17 mouse cellular contexts compared by ENCODE assay signal in genomic region chr10:120035211-120035733, GRCm38 (mm10).
A peak's percentile ranks its signal among the peaks of the same experiment; 100 is the strongest.
DNase-seq lines count a peak whose midpoint lies in the region; ATAC-seq and TF ChIP-seq lines count a peak whose summit lies in the region.
"Had no signal": no experiment of that assay in that cellular context is flagged by ENCODE, and none has a peak within 500 bp of the region (broad histone marks: within the 10 kb centered on the region; RNA-seq: fewer than 3 reads in every experiment).

No protein-coding gene starts in this region.

- no peak for TF ChIP-seq EP300 in liver, postnatal 0 days (IDR thresholded peaks at IDR 0.05; ENCODE audit: low read depth)

- 0 out of 2 replicates have a peak overlapping the region, but pooled peaks have one; percentile 3 for H3K4me3 ChIP-seq in forebrain, embryonic 14.5 days (ENCODE audit: low read depth, low read length)
- no peak overlapping the region for H3K4me3 ChIP-seq in midbrain, embryonic 12.5 days
- H3K4me3 ChIP-seq in kidney, embryonic 14.5 days (ENCODE audit: low read length) = no peak overlapping the region
- H3K4me3 ChIP-seq in liver, postnatal 0 days (ENCODE audit: low read depth, low read length) = no peak overlapping the region
- H3K4me3 ChIP-seq: gastrocnemius, adult 2 months; heart, embryonic 12.5 days; limb, embryonic 15.5 days had no signal

- peaks cover 24% of the 10 kb centered on the region for H3K4me1 ChIP-seq in forebrain, embryonic 14.5 days (ENCODE audit: control insufficient read depth, insufficient read depth, low read length)
- H3K4me1 ChIP-seq in midbrain, embryonic 12.5 days = peaks cover 17% of the 10 kb centered on the region
- H3K4me1 ChIP-seq in kidney, embryonic 14.5 days (ENCODE audit: control insufficient read depth, insufficient read depth, low read length) = no peaks in the 10 kb centered on the region
- H3K4me1 ChIP-seq in liver, postnatal 0 days (ENCODE audit: insufficient read depth) = no peaks in the 10 kb centered on the region
- H3K4me1 ChIP-seq: heart, embryonic 12.5 days; limb, embryonic 15.5 days had no signal

- no peaks in the 10 kb centered on the region for H3K9me3 ChIP-seq in forebrain, embryonic 14.5 days (replicated peaks; ENCODE audit: control insufficient read depth, low read length)
- no peaks in the 10 kb centered on the region for H3K9me3 ChIP-seq in midbrain, embryonic 12.5 days
- H3K9me3 ChIP-seq in kidney, embryonic 14.5 days (ENCODE audit: control insufficient read depth, low read length) = no peaks in the 10 kb centered on the region
- no peaks in the 10 kb centered on the region for H3K9me3 ChIP-seq in liver, postnatal 0 days (ENCODE audit: low read length)
- H3K9me3 ChIP-seq: heart, embryonic 12.5 days; limb, embryonic 15.5 days had no signal

- intact Hi-C loops in left cerebral cortex, postnatal 4 days (cut with DNase I) = no loop called here

- H3K9ac ChIP-seq in forebrain, embryonic 14.5 days (ENCODE audit: low read length) = 0 out of 2 replicates have a peak overlapping the region, but pooled peaks have one; percentile 10
- no peak overlapping the region for H3K9ac ChIP-seq in midbrain, embryonic 12.5 days (replicated peaks)
- no peak overlapping the region for H3K9ac ChIP-seq in kidney, embryonic 14.5 days (ENCODE audit: low read depth, low read length)
- H3K9ac ChIP-seq in liver, postnatal 0 days (replicated peaks) = no peak overlapping the region
- H3K9ac ChIP-seq: heart, embryonic 12.5 days; limb, embryonic 15.5 days had no signal

- no peak for ATAC-seq in forebrain, embryonic 14.5 days
- ATAC-seq in midbrain, embryonic 12.5 days (ENCODE audit: low FRiP score, low read depth) = 0 out of 2 replicates have a peak, but pooled peaks have one; percentile 38
- ATAC-seq in kidney, embryonic 14.5 days (ENCODE audit: low FRiP score, low TSS enrichment) = no peak
- no peak for ATAC-seq in megakaryocyte progenitor cell, adult 5-6 weeks (replicated peaks; ENCODE audit: poor library complexity)
- ATAC-seq in liver, postnatal 0 days = no peak

- TF ChIP-seq CTCF in liver, postnatal 0 days (IDR thresholded peaks at IDR 0.05; ENCODE audit: low read depth) = no peak

- peak; percentile 40 for DNase-seq in left cerebral cortex, postnatal 4 days
- no peak for DNase-seq in left cerebral cortex, adult 18-20 months (ENCODE audit: low spot score in 2 of 2)
- DNase-seq in forebrain, embryonic 14.5 days (ENCODE audit: low spot score) = peak; percentile 39
- peak; percentile 54 for DNase-seq in retina, adult 2 months (ENCODE audit: low read depth, low spot score)
- no peak for DNase-seq in liver, postnatal 0 days
- DNase-seq: cerebellum, postnatal 36 days; gastrocnemius, adult 2 months; heart, postnatal 36 days; kidney, adult 11 months; kidney, postnatal 25 days; lung, postnatal 14 days; right cerebral cortex, postnatal 4 days had no signal

- H3K27ac ChIP-seq in forebrain, embryonic 14.5 days (ENCODE audit: low read depth, low read length) = peak overlapping the region; percentile 23; the same call in 1 of the 2 replicates
- no peak overlapping the region for H3K27ac ChIP-seq in midbrain, embryonic 12.5 days (replicated peaks)
- H3K27ac ChIP-seq in kidney, embryonic 14.5 days (ENCODE audit: low read depth, low read length) = no peak overlapping the region
- H3K27ac ChIP-seq in liver, postnatal 0 days (ENCODE audit: low read depth) = no peak overlapping the region
- H3K27ac ChIP-seq: gastrocnemius, adult 2 months; limb, embryonic 15.5 days had no signal

- H3K36me3 ChIP-seq in forebrain, embryonic 14.5 days (ENCODE audit: control insufficient read depth, insufficient read depth, low read length) = no peaks in the 10 kb centered on the region; the same call in 1 of the 2 replicates
- H3K36me3 ChIP-seq in midbrain, embryonic 12.5 days = peaks cover 8% of the 10 kb centered on the region; the same call in 1 of the 2 replicates
- H3K36me3 ChIP-seq in kidney, embryonic 14.5 days (ENCODE audit: control insufficient read depth, insufficient read depth, low read length) = no peaks in the 10 kb centered on the region
- no peaks in the 10 kb centered on the region for H3K36me3 ChIP-seq in liver, postnatal 0 days (replicated peaks; ENCODE audit: insufficient read depth, low read length)
- H3K36me3 ChIP-seq: limb, embryonic 15.5 days had no signal

- H3K4me2 ChIP-seq in forebrain, embryonic 14.5 days (ENCODE audit: low read length) = peak overlapping the region; percentile 33
- peak overlapping the region; percentile 22 for H3K4me2 ChIP-seq in midbrain, embryonic 12.5 days (replicated peaks)
- no peak overlapping the region for H3K4me2 ChIP-seq in kidney, embryonic 14.5 days (replicated peaks; ENCODE audit: low read depth, low read length)
- H3K4me2 ChIP-seq in liver, postnatal 0 days (ENCODE audit: low read depth, low read length) = no peak overlapping the region
- H3K4me2 ChIP-seq: heart, embryonic 12.5 days; limb, embryonic 15.5 days had no signal

- H3K27me3 ChIP-seq in forebrain, embryonic 14.5 days (replicated peaks; ENCODE audit: control insufficient read depth, insufficient read depth, low read length) = no peaks in the 10 kb centered on the region
- H3K27me3 ChIP-seq in midbrain, embryonic 12.5 days = peaks cover 32% of the 10 kb centered on the region
- no peaks in the 10 kb centered on the region for H3K27me3 ChIP-seq in kidney, embryonic 14.5 days (ENCODE audit: control insufficient read depth, insufficient read depth, low read length)
- H3K27me3 ChIP-seq in liver, postnatal 0 days (ENCODE audit: insufficient read depth, low read length) = no peaks in the 10 kb centered on the region
- H3K27me3 ChIP-seq: heart, embryonic 12.5 days; limb, embryonic 15.5 days had no signal

- WGBS in forebrain, embryonic 14.5 days = 14% methylated on average over 15 of the region's 15 CpGs
- WGBS in midbrain, embryonic 12.5 days = 27% methylated on average over 15 of the region's 15 CpGs
- WGBS in kidney, embryonic 14.5 days = 62% methylated on average over 15 of the region's 15 CpGs
- WGBS in liver, postnatal 0 days (ENCODE audit: insufficient replicate concordance) = 58% methylated on average over 15 of the region's 15 CpGs

Comparison
In these comparisons a context has a peak if more than half of its experiments do, and no peak if none do; other contexts are left out.
1. DNase-seq: peak in left cerebral cortex, postnatal 4 days (single experiment), forebrain, embryonic 14.5 days (single experiment) and retina, adult 2 months (single experiment); none in left cerebral cortex, adult 18-20 months (0 of 2) and liver, postnatal 0 days (single experiment).
2. H3K4me2 ChIP-seq: peak in forebrain, embryonic 14.5 days (single experiment) and midbrain, embryonic 12.5 days (single experiment); none in kidney, embryonic 14.5 days (single experiment) and liver, postnatal 0 days (single experiment).